Mouse (Mus musculus) c-Kit-positive CD71-positive TER-119-negative erythroid progenitor cells, embryonic 14.5 days (primary cell): ENCODE data around the gene Myo5c.

Experiments
- DNase-seq: peaks from one replicate; pipeline ENCODE4 v3.0.0-alpha.2; 2013; ENCODE audit warnings: low read depth

The Myo5c gene

GRCm38 (mm10) chr9:75322099-75322885 is 90.5 kb downstream of the Myo5c start:
- DNase-seq = no peak

DNA sequence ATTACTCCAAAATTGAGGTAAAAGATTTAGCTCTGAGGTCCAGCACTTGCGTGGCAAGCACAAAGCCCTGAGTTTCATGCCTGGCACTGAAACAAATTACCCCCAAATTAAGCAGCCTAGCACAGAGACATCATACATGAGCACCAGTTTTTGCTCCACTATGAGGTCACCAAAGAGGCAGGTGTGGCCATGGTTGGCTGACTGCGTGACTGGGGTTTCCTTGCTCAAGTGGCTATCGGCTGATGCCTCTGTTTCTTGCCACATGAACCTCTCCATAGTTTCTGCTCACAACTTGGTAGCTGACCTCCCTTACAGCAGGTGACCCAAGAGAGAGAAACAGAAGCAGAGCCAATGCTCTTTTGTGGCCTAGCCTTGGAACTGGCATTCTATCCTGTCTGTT is 96.2 kb downstream of the Myo5c start:
- DNase-seq = no peak

DNA sequence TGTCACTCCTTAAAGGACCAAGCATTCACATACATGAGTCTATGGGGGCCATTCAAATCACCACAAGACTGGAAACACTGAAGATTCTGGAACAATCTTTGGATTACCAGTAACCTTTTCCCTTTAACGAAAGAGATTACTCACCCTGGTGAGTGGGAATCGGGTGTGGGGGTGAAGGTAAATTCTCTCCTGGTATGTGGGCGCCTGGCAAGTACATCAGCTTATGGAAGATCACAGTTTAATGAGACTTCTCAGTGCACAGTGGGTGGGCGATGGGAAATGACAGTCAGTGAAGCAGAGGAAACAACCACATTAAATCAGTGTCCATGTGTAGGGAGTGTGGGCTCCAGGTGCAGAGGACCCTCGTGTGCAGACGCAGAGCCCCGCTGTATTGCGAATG is 99.0 kb downstream of the Myo5c start:
- no peak for DNase-seq

- DNase-seq = no peak
These were observed 102.6 kb downstream of the Myo5c start for GRCm38 (mm10) chr9:75334440-75334839.

- no peak for DNase-seq
These were observed 106.2 kb downstream of the Myo5c start for GRCm38 (mm10) chr9:75338016-75338415.

- DNase-seq = no peak
These were observed 110.6 kb downstream of the Myo5c start for GRCm38 (mm10) chr9:75342433-75342832.

GRCm38 (mm10) chr9:75347458-75347857 is 115.6 kb downstream of the Myo5c start, which contains the start of gene Bcl2l10:
Gene Bcl2l10 (plus strand): TSS chr9:75347758.
- DNase-seq = no peak

- DNase-seq = no peak
These were observed 116.2 kb downstream of the Myo5c start for GRCm38 (mm10) chr9:75348066-75348465.

- no peak for DNase-seq
These were observed 116.8 kb downstream of the Myo5c start for GRCm38 (mm10) chr9:75348641-75349040.

DNA sequence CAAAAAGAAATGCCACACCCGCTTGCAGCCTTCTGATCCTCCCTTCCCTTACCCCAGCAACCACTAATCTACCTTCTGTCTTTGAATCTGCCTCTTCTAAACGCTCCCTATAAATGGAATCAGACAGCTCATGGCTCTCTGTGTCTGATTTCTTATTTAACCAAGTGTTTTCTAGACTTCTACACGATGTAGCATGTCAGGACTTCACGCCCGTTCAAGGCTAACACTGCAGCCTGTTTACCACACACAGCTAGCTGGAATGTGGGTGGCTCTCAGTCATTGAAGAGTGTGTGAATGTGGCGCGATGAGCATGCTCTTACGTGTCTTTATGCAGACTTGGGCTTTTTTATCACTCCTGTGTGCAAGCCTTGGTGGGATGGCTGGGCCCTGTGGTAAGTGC is 121.3 kb downstream of the Myo5c start:
- no peak for DNase-seq
